Mouse (Mus musculus) forebrain, embryonic 16.5 days (tissue): Measurements from ENCODE around the gene Olfr1324. TPM values are rescaled to one million over a fixed set of nuclear protein-coding genes. Genes with fewer than 3 reads are reported as not detected.
"Not testable (repeated sequence)": the region's sequence is repeated elsewhere in the genome, so short reads cannot be mapped to it uniquely, and the experiment has no call there.

Experiments used
- ATAC-seq: fragments of 200-750 bp; cut with Nextera tagmentation; 2 replicates; pipeline ENCODE4 v1.8.0; 2017; ENCODE audit warnings: mild to moderate bottlenecking, moderate library complexity
- H3K27ac ChIP-seq: fragments of 300-500 bp; sonication (generic); 2 replicates; pipeline ENCODE4 v1.5.1; 2014; ENCODE audit warnings: low read length, control low read depth
- H3K27me3 ChIP-seq: fragments of 300-500 bp; sonication (generic); replicated peaks from 2 replicates; pipeline ENCODE4 v1.6.1; 2014; ENCODE audit warnings: low read length; ENCODE audit not compliant: control insufficient read depth, insufficient read depth
- H3K36me3 ChIP-seq: fragments of 300-500 bp; sonication (generic); 2 replicates; pipeline ENCODE4 v1.6.1; 2014; ENCODE audit not compliant: control insufficient read depth, insufficient read depth
- H3K4me1 ChIP-seq: fragments of 300-500 bp; sonication (generic); replicated peaks from 2 replicates; pipeline ENCODE4 v1.6.1; 2014; ENCODE audit warnings: low read length; ENCODE audit not compliant: control insufficient read depth, insufficient read depth
- H3K4me2 ChIP-seq: fragments of 300-500 bp; sonication (generic); 2 replicates; pipeline ENCODE4 v1.6.1; 2014; ENCODE audit warnings: mild to moderate bottlenecking, low read length, control low read depth
- H3K4me3 ChIP-seq: fragments of 300-500 bp; sonication (generic); replicated peaks from 2 replicates; pipeline ENCODE4 v1.5.1; 2014; ENCODE audit warnings: mild to moderate bottlenecking, low read length, control low read depth
- H3K9ac ChIP-seq: fragments of 300-500 bp; sonication (generic); replicated peaks from 2 replicates; pipeline ENCODE4 v1.6.1; 2014; ENCODE audit warnings: low read depth, low read length, control low read depth
- H3K9me3 ChIP-seq: fragments of 300-500 bp; sonication (generic); 2 replicates; pipeline ENCODE4 v1.6.1; 2016; ENCODE audit warnings: low read length; ENCODE audit not compliant: control insufficient read depth
- WGBS: fragments of 180-500 bp; shearing (Covaris S2); extraction: QIAGEN DNeasy Blood & Tissue Kit; methylation state at CpG from one replicate; pipeline ENCODE4 v1.1.7; 2014; 5-methylcytosine and 5-hydroxymethylcytosine counted together
- polyA plus RNA-seq: library from polyadenylated mRNA; unstranded; fragments of >200 nt; fragmentation: Nextera tagmentation; extraction: Ambion mirVana; gene quantifications from 2 replicates; pipeline ENCODE4 v1.2.1, GENCODE M21; 2015

Olfr1324 gene
- polyA plus RNA-seq, 1 experiment from 2014 or later, result not detected

DNA sequence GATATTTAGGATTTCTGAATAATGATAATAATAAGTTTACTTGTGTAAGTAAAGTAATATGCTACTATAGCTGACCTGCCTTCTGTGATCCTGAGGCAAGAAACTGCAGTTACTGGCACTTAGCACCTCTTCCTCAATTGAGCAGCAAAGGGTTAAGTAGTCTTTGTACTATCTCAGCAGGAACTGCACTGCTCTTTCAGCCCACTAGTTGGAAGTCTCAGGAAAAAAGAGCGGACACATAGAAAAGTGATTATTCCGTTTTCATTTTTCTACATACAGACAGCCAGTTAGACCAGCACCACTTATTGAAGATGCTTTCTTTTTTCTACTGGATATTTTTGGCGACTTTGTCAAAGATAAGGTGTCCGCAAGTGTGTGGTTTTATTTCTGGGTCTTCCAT lies 37.7 kb downstream of the Olfr1324 start:
- H3K27ac ChIP-seq, H3K27me3 ChIP-seq, H3K36me3 ChIP-seq, ATAC-seq, H3K4me2 ChIP-seq, H3K9ac ChIP-seq, H3K9me3 ChIP-seq, H3K4me1 ChIP-seq, H3K4me3 ChIP-seq: not testable (repeated sequence)
- 83% methylated on average over 4 of the region's 4 CpGs for WGBS

DNA sequence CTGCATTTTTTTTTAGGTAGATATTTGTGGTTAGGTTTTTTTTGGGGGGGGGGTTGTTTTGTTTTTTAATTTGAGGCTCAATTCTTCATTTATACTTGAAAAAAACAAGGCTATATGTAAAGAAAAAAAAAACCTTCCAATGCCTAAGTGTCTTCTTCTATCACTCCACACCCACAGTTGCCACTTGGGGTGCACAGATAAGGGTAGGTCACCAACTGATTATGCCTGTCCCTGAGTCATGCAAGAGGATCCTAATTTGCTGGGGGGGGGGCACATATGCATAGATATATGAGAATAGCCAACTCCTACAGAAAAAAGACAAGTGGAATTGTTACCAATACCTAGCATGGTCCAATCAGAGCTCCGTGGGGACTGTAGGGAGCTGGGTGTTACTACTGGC lies 53.3 kb downstream of the Olfr1324 start:
- H3K27ac ChIP-seq, result no peak overlapping the region
- H3K27me3 ChIP-seq, result no peaks in the 10 kb centered on the region
- no peak overlapping the region for H3K4me3 ChIP-seq
- no peak for ATAC-seq
- no peaks in the 10 kb centered on the region for H3K36me3 ChIP-seq
- no peak overlapping the region for H3K4me2 ChIP-seq
- H3K9ac ChIP-seq, result no peak overlapping the region
- H3K4me1 ChIP-seq, result no peaks in the 10 kb centered on the region
- peaks cover 4% of the 10 kb centered on the region; the same call in 1 of the 2 replicates for H3K9me3 ChIP-seq
- WGBS, result 100% methylated on average over 1 of the region's 1 CpGs
